Mouse (Mus musculus) intestine, postnatal 0 days (tissue): Measurements from ENCODE around the gene Tmem189. TPM values are rescaled to one million over a fixed set of nuclear protein-coding genes. Genes with fewer than 3 reads are reported as not detected.

ENCODE experiments used
- ATAC-seq: fragments of 200-750 bp; cut with Nextera tagmentation; 2 replicates; pipeline ENCODE4 v1.8.0; 2017; ENCODE audit warnings: mild to moderate bottlenecking, moderate TSS enrichment, moderate library complexity
- H3K27ac ChIP-seq: fragments of 300-500 bp; sonication (generic); 2 replicates; pipeline ENCODE4 v1.5.1; 2014; ENCODE audit warnings: mild to moderate bottlenecking, low read depth, low read length, moderate library complexity
- H3K27me3 ChIP-seq: fragments of 300-500 bp; sonication (generic); replicated peaks from 2 replicates; pipeline ENCODE4 v1.6.1; 2014; ENCODE audit warnings: low read length, mixed read lengths; ENCODE audit not compliant: control insufficient read depth, insufficient read depth
- H3K36me3 ChIP-seq: fragments of 300-500 bp; sonication (generic); 2 replicates; pipeline ENCODE4 v1.6.1; 2014; ENCODE audit warnings: mild to moderate bottlenecking, moderate library complexity; ENCODE audit not compliant: control insufficient read depth, insufficient read depth
- H3K4me1 ChIP-seq: fragments of 300-500 bp; sonication (generic); replicated peaks from 2 replicates; pipeline ENCODE4 v1.6.1; 2014; ENCODE audit warnings: antibody characterized with exemption, low read length, mixed read lengths; ENCODE audit not compliant: control insufficient read depth, insufficient read depth
- H3K4me2 ChIP-seq: fragments of 300-500 bp; sonication (generic); replicated peaks from 2 replicates; pipeline ENCODE4 v1.6.1; 2014; ENCODE audit warnings: low read depth, mild to moderate bottlenecking, moderate library complexity
- H3K4me3 ChIP-seq: fragments of 300-500 bp; sonication (generic); 2 replicates; pipeline ENCODE4 v1.5.1; 2014; ENCODE audit warnings: low read depth, low read length
- H3K9ac ChIP-seq: fragments of 300-500 bp; sonication (generic); 2 replicates; pipeline ENCODE4 v1.6.1; 2014; ENCODE audit warnings: mild to moderate bottlenecking, low read depth, low read length
- H3K9me3 ChIP-seq: fragments of 300-500 bp; sonication (generic); 2 replicates; pipeline ENCODE4 v1.6.1; 2016; ENCODE audit warnings: mixed run types; ENCODE audit not compliant: control insufficient read depth
- CTCF ChIP-seq: sonication (generic); IDR thresholded peaks from 2 replicates; pipeline ENCODE4 v1.5.1; 2016; ENCODE audit warnings: low read depth, mild to moderate bottlenecking, control low read depth, antibody characterized with exemption, moderate library complexity
- WGBS: fragments of 180-500 bp; shearing (Covaris S2); extraction: QIAGEN DNeasy Blood & Tissue Kit; methylation state at CpG from one replicate; pipeline ENCODE4 v1.1.7; 2014; 5-methylcytosine and 5-hydroxymethylcytosine counted together
- polyA plus RNA-seq: library from polyadenylated mRNA; unstranded; fragments of >200 nt; fragmentation: Nextera tagmentation; extraction: Ambion mirVana; gene quantifications from 2 replicates; pipeline ENCODE4 v1.2.1, GENCODE M21; 2015

Gene Tmem189
- polyA plus RNA-seq, 1 experiment from 2014 or later, result 26.8 TPM

DNA sequence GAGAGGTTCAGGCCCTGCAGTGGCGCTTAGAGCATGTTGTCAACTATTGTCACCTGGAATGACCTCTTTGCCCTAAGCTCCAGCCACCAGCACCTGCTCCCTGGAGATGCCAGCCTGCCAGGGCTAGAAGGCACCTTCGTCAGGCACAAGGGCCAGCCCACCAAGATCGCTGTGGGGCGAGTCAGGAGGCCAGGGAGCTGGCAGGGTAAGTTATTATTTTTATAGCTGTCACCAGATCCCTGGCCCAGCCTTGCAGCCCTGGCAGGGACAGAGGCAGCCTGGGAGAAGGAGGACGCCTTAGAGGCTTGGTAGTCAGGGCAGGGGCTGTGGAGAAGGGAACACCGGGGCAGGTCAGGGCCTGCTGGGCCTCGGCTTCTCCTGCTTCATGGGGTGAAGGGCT, 6.5 kb upstream of the Tmem189 start:
- no peak overlapping the region for H3K4me2 ChIP-seq
- WGBS, result 43% methylated on average over 7 of the region's 7 CpGs
- H3K36me3 ChIP-seq, result peaks cover 6% of the 10 kb centered on the region; the same call in 1 of the 2 replicates
- no peak overlapping the region for H3K4me3 ChIP-seq
- peak; percentile 31 for ATAC-seq
- H3K9ac ChIP-seq, result 0 out of 2 replicates have a peak overlapping the region, but pooled peaks have one; percentile 22
- no peaks in the 10 kb centered on the region for H3K9me3 ChIP-seq
- peak overlapping the region; percentile 68 for H3K27ac ChIP-seq
- TF ChIP-seq CTCF, result no peak
- H3K27me3 ChIP-seq, result no peaks in the 10 kb centered on the region
- H3K4me1 ChIP-seq, result peaks cover 6% of the 10 kb centered on the region; the same call in 1 of the 2 replicates

DNA sequence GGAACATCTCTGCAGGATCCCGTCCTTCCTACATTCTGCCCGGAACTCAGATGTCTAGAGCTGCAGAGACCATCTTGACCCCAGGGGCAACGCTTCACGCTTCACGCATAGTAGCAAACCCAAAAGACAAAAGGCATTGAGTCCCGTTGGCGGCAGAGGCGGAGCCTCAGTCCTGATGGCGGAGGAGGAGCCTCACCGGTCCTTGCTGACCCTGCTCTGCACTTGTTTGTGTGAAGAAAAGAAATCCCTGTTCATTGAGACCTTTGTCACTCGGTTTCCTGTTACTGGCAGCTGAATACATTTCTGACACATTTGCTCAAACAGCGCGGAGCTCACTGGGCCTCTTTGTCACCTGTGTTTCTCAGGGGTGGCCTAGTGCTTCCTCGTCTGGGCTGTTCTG, 5.9 kb upstream of the Tmem189 start:
- WGBS, result 62% methylated on average over 14 of the region's 14 CpGs

GRCm38 (mm10) chr2:167694963-167695362, 5.3 kb upstream of the Tmem189 start:
- Histone ChIP-seq H3K9me3 (no peaks in the 10 kb centered on the region), H3K4me2 (no peak overlapping the region), H3K36me3 (peaks cover 6% of the 10 kb centered on the region; the same call in 1 of the 2 replicates), H3K9ac (no peak overlapping the region), H3K4me1 (0 out of 2 replicates have a peak, but pooled peaks cover 6% of the 10 kb centered on the region), H3K27ac (peak overlapping the region; percentile 68; the same call in 1 of the 2 replicates), H3K27me3 (no peaks in the 10 kb centered on the region), H3K4me3 (no peak overlapping the region)
- WGBS, result 94% methylated on average over 7 of the region's 7 CpGs
- no peak for TF ChIP-seq CTCF
- no peak for ATAC-seq

More for the DNA sequence above, 5.9 kb upstream of the Tmem189 start:
- H3K9me3 ChIP-seq, result no peaks in the 10 kb centered on the region
- H3K4me1 ChIP-seq, result 0 out of 2 replicates have a peak, but pooled peaks cover 6% of the 10 kb centered on the region
- no peak for TF ChIP-seq CTCF
- peaks cover 6% of the 10 kb centered on the region; the same call in 1 of the 2 replicates for H3K36me3 ChIP-seq
- 0 out of 2 replicates have a peak overlapping the region, but pooled peaks have one; percentile 22 for H3K9ac ChIP-seq
- ATAC-seq, result peak; percentile 31
- H3K27ac ChIP-seq, result peak overlapping the region; percentile 68
- no peak overlapping the region for H3K4me2 ChIP-seq
- no peaks in the 10 kb centered on the region for H3K27me3 ChIP-seq
- no peak overlapping the region for H3K4me3 ChIP-seq

DNA sequence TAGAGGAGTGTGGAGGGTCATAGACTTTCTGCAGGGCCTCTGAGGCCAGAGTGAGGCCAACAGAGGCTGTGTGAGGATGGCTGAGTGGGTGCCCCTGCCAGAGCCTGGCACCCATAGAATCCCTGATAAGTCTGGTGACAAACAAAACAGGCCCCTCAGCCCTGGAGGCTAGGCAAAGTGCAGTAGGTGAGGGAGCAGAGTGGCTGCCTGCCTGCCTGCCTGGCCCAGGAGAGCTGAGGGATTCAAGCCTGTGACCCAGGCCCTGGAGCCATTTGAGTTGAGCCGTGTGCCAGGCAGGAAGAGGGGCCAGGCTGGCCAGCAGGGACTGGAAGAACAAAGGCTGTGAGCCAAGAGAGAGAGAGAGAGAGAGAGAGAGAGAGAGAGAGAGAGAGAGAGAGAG, 4.6 kb upstream of the Tmem189 start:
- no peak for TF ChIP-seq CTCF
- ATAC-seq, result no peak
- Histone ChIP-seq H3K9ac (no peak overlapping the region), H3K36me3 (peaks cover 6% of the 10 kb centered on the region; the same call in 1 of the 2 replicates), H3K27ac (no peak overlapping the region; the same call in 1 of the 2 replicates), H3K4me2 (no peak overlapping the region), H3K9me3 (no peaks in the 10 kb centered on the region), H3K4me3 (no peak overlapping the region), H3K4me1 (0 out of 2 replicates have a peak, but pooled peaks cover 6% of the 10 kb centered on the region), H3K27me3 (no peaks in the 10 kb centered on the region)
- 42% methylated on average over 1 of the region's 1 CpGs for whole genome bisulfite sequencing

DNA sequence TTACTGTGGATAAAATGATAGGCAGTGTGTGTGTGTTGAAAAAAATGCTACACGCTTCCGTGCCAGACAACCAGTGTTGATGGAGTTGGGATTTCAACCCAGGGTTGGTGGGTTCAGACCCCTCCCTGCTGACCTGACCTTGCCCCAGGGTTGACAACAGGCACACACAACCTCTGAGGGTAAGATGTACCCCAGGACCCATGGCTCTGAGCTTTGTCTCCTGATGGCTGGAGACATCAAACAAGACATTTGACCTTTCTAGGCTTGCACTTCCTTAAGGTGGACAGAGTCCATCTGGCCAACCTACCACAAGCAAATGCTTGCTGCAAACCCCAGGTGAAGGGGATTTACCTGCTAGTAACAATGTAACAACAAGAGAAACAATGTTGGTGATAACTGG, 3.9 kb upstream of the Tmem189 start:
- Histone ChIP-seq H3K4me2 (no peak overlapping the region), H3K36me3 (peaks cover 6% of the 10 kb centered on the region; the same call in 1 of the 2 replicates), H3K9me3 (no peaks in the 10 kb centered on the region), H3K4me1 (0 out of 2 replicates have a peak, but pooled peaks cover 6% of the 10 kb centered on the region), H3K4me3 (no peak overlapping the region), H3K27me3 (no peaks in the 10 kb centered on the region), H3K9ac (no peak overlapping the region), H3K27ac (no peak overlapping the region)
- no peak for ATAC-seq
- no peak for TF ChIP-seq CTCF
- WGBS, result 84% methylated on average over 2 of the region's 2 CpGs

DNA sequence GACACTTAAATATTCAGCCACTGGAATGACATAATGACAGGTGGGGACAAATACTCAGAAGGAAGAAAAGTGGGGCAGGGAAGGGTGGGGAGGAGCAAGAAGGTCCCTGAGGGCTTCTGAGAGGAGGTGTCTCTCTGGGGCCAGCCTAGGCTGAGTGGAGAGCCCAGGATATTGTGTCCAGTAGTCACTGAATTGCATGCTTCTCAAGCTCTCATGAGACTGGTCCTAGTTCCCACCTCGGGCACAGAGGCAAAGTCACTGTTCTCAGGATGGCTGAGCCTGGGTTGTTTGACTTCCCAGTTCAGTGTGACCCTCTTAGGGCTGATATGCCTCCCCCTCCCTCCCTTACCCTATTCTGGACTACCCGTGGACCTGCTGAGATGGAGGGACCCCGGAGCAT, 3.2 kb upstream of the Tmem189 start:
- Histone ChIP-seq H3K27me3 (no peaks in the 10 kb centered on the region), H3K27ac (no peak overlapping the region), H3K4me1 (0 out of 2 replicates have a peak, but pooled peaks cover 4% of the 10 kb centered on the region), H3K4me2 (peak overlapping the region; percentile 80), H3K36me3 (peaks cover 6% of the 10 kb centered on the region; the same call in 1 of the 2 replicates), H3K9ac (no peak overlapping the region), H3K9me3 (no peaks in the 10 kb centered on the region), H3K4me3 (no peak overlapping the region)
- TF ChIP-seq CTCF, result no peak
- WGBS, result 61% methylated on average over 3 of the region's 3 CpGs
- no peak for ATAC-seq
